Mouse (Mus musculus) ES-Bruce4 (cell line): ENCODE measurements around the gene Naaladl1.

Experiments
- CTCF ChIP-seq: IDR thresholded peaks from one replicate; pipeline ENCODE4 v1.8.1; 2011; ENCODE audit warnings: low read depth, low read length
- EP300 ChIP-seq: IDR thresholded peaks from 2 replicates; pipeline ENCODE4 v1.6.1; 2011; ENCODE audit warnings: low read depth, low read length; ENCODE audit not compliant: insufficient read depth
- POLR2A ChIP-seq: IDR thresholded peaks from one replicate; pipeline ENCODE4 v1.8.1; 2011; ENCODE audit warnings: low read length; ENCODE audit not compliant: insufficient read depth

GRCm38 (mm10) chr19:6067011-6067723 is 38.4 kb upstream of the Naaladl1 start:
- TF ChIP-seq CTCF (peak; percentile 97), EP300 (peak; percentile 41; the same call in 1 of the 2 replicates), POLR2A (no peak)
